Mouse (Mus musculus) G1E (cell line): ENCODE results near the gene Ankmy2. TPM values are rescaled to one million over a fixed set of nuclear protein-coding genes. Genes with fewer than 3 reads are reported as not detected.

ENCODE experiments used
- ATAC-seq: 2 replicates; pipeline ENCODE4 v1.8.0; 2016; ENCODE audit warnings: mild to moderate bottlenecking; ENCODE audit not compliant: insufficient number of reproducible peaks, poor library complexity, low FRiP score, severe bottlenecking; ENCODE audit errors: extremely low read depth
- DNase-seq: peaks from one replicate; pipeline ENCODE4 v3.0.0; 2012; ENCODE audit warnings: low spot score
- H3K27me3 ChIP-seq: 2 replicates; pipeline ENCODE4 v1.6.1; 2012; ENCODE audit warnings: mild to moderate bottlenecking, low read length, inconsistent platforms; ENCODE audit not compliant: insufficient read depth
- H3K36me3 ChIP-seq: replicated peaks from 2 replicates; pipeline ENCODE3; 2012; ENCODE audit warnings: mild to moderate bottlenecking, inconsistent platforms
- H3K4me1 ChIP-seq: 2 replicates; pipeline ENCODE4 v1.6.1; 2012; ENCODE audit warnings: low read depth, low read length, inconsistent platforms, mixed read lengths; ENCODE audit not compliant: insufficient read depth
- H3K4me3 ChIP-seq: 2 replicates; pipeline ENCODE4 v1.5.1; 2012; ENCODE audit warnings: low read depth, mild to moderate bottlenecking, inconsistent platforms, low read length, moderate library complexity, mixed read lengths
- H3K9me3 ChIP-seq: replicated peaks from 2 replicates; pipeline ENCODE4 v1.6.1; 2012; ENCODE audit warnings: inconsistent platforms
- CTCF ChIP-seq: IDR thresholded peaks from 2 replicates; pipeline ENCODE4 v1.5.1; 2012; ENCODE audit warnings: low read depth, low read length, inconsistent platforms, mixed read lengths
- GATA1 ChIP-seq: IDR thresholded peaks from 2 replicates; pipeline ENCODE4 v1.6.1; 2012; ENCODE audit warnings: borderline replicate concordance, low read length, inconsistent platforms, mixed read lengths
- GATA2 ChIP-seq: IDR thresholded peaks from 2 replicates; pipeline ENCODE4 v1.6.1; 2012; ENCODE audit warnings: low read depth, low read length, inconsistent platforms, borderline replicate concordance
- POLR2AphosphoS5 ChIP-seq: IDR thresholded peaks from 2 replicates; pipeline ENCODE4 v1.6.1; 2012; ENCODE audit warnings: low read depth, low read length, inconsistent platforms; ENCODE audit not compliant: insufficient replicate concordance
- TAL1 ChIP-seq: conservative IDR thresholded peaks from 2 replicates; pipeline ENCODE4 v1.6.1; 2012; ENCODE audit warnings: low read depth, low read length, inconsistent platforms, mixed read lengths
- polyA plus RNA-seq: library from polyadenylated mRNA; stranded (reverse); fragments of >175 nt; gene quantifications from 2 replicates; pipeline ENCODE4 v1.2.3, GENCODE M21; 2012
- total RNA-seq, 2 experiments: library from RNA; stranded (forward) in 1 of 2; stranded (reverse) in 1 of 2; fragments of 200-1000 nt in 1 of 2; fragments of >200 nt in 1 of 2; fragmentation: Nextera tagmentation in 1 of 2; gene quantifications; 2 replicates each; pipeline ENCODE4 v1.2.3; 2014 to 2017

Ankmy2 gene
- total and polyA plus RNA-seq, 3 experiments: 2.7 to 49.6 (median 49.1) TPM

- H3K4me1 ChIP-seq: peaks cover 2% of the 10 kb centered on the region; the same call in 1 of the 2 replicates
- DNase-seq: no peak
- no peaks in the 10 kb centered on the region for H3K9me3 ChIP-seq
- H3K36me3 ChIP-seq: no peaks in the 10 kb centered on the region
- H3K4me3 ChIP-seq: no peak overlapping the region
- H3K27me3 ChIP-seq: no peaks in the 10 kb centered on the region; the same call in 1 of the 2 replicates
- TF ChIP-seq CTCF: no peak
- no peak for TF ChIP-seq TAL1
- TF ChIP-seq POLR2AphosphoS5: no peak
- ATAC-seq: no peak
Observed at GRCm38 (mm10) chr12:36216230-36216629, 59.3 kb downstream of the Ankmy2 start.

DNA sequence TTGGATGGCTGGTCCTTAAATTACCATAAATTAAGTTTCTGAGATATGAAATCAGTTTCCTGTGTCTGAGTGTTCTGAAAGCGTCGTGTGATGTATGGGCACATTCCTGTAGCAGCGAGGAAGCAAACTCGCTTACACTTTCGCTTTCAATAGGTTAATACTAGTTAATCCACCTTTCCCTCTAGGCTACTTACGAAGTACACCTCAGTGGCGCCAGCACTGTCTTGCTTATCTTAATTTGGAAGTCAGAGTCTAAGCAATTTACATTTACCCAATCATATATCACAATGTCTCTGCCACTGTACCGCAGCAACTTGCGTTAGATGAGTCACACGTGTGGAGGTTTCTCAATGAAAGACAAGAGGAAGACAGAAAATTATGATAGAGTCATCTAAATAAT, 60.0 kb downstream of the Ankmy2 start:
- no peak for TF ChIP-seq GATA1
- TF ChIP-seq GATA2: no peak
- TF ChIP-seq CTCF: no peak
- TF ChIP-seq POLR2AphosphoS5: no peak
- TF ChIP-seq TAL1: no peak
- Histone ChIP-seq H3K4me3 (no peak overlapping the region), H3K36me3 (no peaks in the 10 kb centered on the region), H3K4me1 (peaks cover 2% of the 10 kb centered on the region; the same call in 1 of the 2 replicates), H3K27me3 (no peaks in the 10 kb centered on the region; the same call in 1 of the 2 replicates), H3K9me3 (no peaks in the 10 kb centered on the region)
- no peak for DNase-seq
- ATAC-seq: no peak

DNA sequence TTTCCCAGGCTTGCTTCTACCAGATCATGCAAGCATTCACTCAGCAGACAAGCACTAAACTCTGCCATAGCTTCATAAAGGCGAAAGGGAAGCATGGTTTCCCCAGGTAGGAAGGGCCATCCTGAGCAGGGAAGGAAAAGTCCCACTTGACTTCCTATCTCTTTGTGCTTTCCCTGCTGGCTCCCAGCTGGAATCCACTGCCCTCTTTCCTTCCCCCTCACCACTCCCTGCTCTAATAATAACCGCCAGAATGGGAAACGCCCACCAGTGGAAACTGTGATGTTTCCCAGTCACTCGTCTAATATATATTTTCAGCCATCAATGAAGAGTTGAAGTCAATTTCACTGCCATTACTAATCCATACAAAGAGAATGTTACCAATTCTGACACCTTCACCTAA, 67.5 kb downstream of the Ankmy2 start:
- H3K9me3 ChIP-seq: no peaks in the 10 kb centered on the region; the same call in 1 of the 2 replicates
- DNase-seq (no peak), ATAC-seq (no peak)
- H3K4me1 ChIP-seq: no peaks in the 10 kb centered on the region
- TF ChIP-seq TAL1: no peak
- TF ChIP-seq GATA2: no peak
- TF ChIP-seq POLR2AphosphoS5: no peak
- TF ChIP-seq GATA1: no peak
- no peak for TF ChIP-seq CTCF
- H3K27me3 ChIP-seq: peaks cover 2% of the 10 kb centered on the region; the same call in 1 of the 2 replicates
- no peaks in the 10 kb centered on the region for H3K36me3 ChIP-seq
- no peak overlapping the region for H3K4me3 ChIP-seq

DNA sequence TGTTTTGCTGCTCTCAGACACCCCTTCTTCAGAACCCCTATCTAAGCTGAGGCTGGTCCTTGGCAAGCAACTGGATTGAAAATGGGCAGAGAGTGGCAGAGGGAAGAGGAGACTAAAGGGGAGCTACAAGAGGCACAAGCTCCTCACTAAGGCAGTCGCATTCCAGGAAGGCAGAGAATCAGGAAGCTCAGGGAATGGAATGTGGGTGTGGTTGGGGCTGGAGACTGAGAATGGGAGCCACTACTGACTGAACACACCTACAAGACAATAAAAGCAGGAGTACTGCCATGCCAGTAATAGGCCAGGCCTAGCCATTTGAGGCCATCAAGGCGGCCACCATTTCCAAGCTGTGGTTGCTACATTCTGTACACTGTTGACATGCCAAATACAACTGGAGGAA, 74.5 kb downstream of the Ankmy2 start:
- DNase-seq (no peak), ATAC-seq (no peak)
- Histone ChIP-seq H3K36me3 (no peaks in the 10 kb centered on the region), H3K4me1 (peaks cover 2% of the 10 kb centered on the region; the same call in 1 of the 2 replicates), H3K9me3 (no peaks in the 10 kb centered on the region; the same call in 1 of the 2 replicates), H3K4me3 (no peak overlapping the region), H3K27me3 (peaks cover 2% of the 10 kb centered on the region)
- TF ChIP-seq TAL1: no peak
- no peak for TF ChIP-seq POLR2AphosphoS5
- TF ChIP-seq GATA1: no peak
- no peak for TF ChIP-seq GATA2
- no peak for TF ChIP-seq CTCF

GRCm38 (mm10) chr12:36241171-36241570, 84.3 kb downstream of the Ankmy2 start:
- TF ChIP-seq GATA1 (no peak), POLR2AphosphoS5 (no peak), GATA2 (no peak), TAL1 (no peak), CTCF (no peak)
- Histone ChIP-seq H3K9me3 (no peaks in the 10 kb centered on the region), H3K36me3 (no peaks in the 10 kb centered on the region), H3K4me1 (no peaks in the 10 kb centered on the region), H3K27me3 (peaks cover 1% of the 10 kb centered on the region; the same call in 1 of the 2 replicates), H3K4me3 (no peak overlapping the region)
- ATAC-seq (no peak; the same call in 1 of the 2 replicates), DNase-seq (no peak)

Other genes starting within 250 kb of the Ankmy2 start
- gene Agr3, start 231.5 kb upstream of the Ankmy2 start, total RNA-seq (2014; fragmentation: Nextera tagmentation): not detected in 2 replicates
- gene Agr3, start 231.5 kb upstream of the Ankmy2 start, total RNA-seq (2017): 0.22 TPM in 1 of 2 replicates, not detected in the other
- not detected in 2 replicates for gene Agr3, start 231.5 kb upstream of the Ankmy2 start, polyA plus RNA-seq
- not detected in 2 replicates for gene Agr2, start 164.2 kb upstream of the Ankmy2 start, total RNA-seq (2014; fragmentation: Nextera tagmentation)
- 0.33 TPM in 1 of 2 replicates, not detected in the other for gene Agr2, start 164.2 kb upstream of the Ankmy2 start, total RNA-seq (2017)
- not detected in 2 replicates for gene Agr2, start 164.2 kb upstream of the Ankmy2 start, polyA plus RNA-seq
- not detected in 2 replicates for gene Tspan13, start 114.6 kb upstream of the Ankmy2 start, total RNA-seq (2014; fragmentation: Nextera tagmentation)
- 0.12 TPM in 1 of 2 replicates, not detected in the other for gene Tspan13, start 114.6 kb upstream of the Ankmy2 start, total RNA-seq (2017)
- 0.08 TPM in 1 of 2 replicates, not detected in the other for gene Tspan13, start 114.6 kb upstream of the Ankmy2 start, polyA plus RNA-seq
- gene Bzw2, start 966 bp downstream of the Ankmy2 start, total RNA-seq (2014; fragmentation: Nextera tagmentation): 134 and 138 TPM in 2 replicates
- gene Bzw2, start 966 bp downstream of the Ankmy2 start, total RNA-seq (2017): 129 and 140 TPM in 2 replicates
- 17.6 and 23.8 TPM in 2 replicates for gene Bzw2, start 966 bp downstream of the Ankmy2 start, polyA plus RNA-seq
- not detected in 2 replicates for gene Lrrc72, start 96.3 kb downstream of the Ankmy2 start, total RNA-seq (2014; fragmentation: Nextera tagmentation)
- 0.35 TPM in 1 of 2 replicates, not detected in the other for gene Lrrc72, start 96.3 kb downstream of the Ankmy2 start, total RNA-seq (2017)
- gene Lrrc72, start 96.3 kb downstream of the Ankmy2 start, polyA plus RNA-seq: not detected in 2 replicates
- gene Sostdc1, start 157.0 kb downstream of the Ankmy2 start, total RNA-seq (2014; fragmentation: Nextera tagmentation): not detected in 2 replicates
- not detected in 2 replicates for gene Sostdc1, start 157.0 kb downstream of the Ankmy2 start, total RNA-seq (2017)
- gene Sostdc1, start 157.0 kb downstream of the Ankmy2 start, polyA plus RNA-seq: not detected in 2 replicates
- gene Ispd, start 224.3 kb downstream of the Ankmy2 start, total RNA-seq (2014; fragmentation: Nextera tagmentation): 4.7 and 7.2 TPM in 2 replicates
- 6.2 and 10.2 TPM in 2 replicates for gene Ispd, start 224.3 kb downstream of the Ankmy2 start, total RNA-seq (2017)
- gene Ispd, start 224.3 kb downstream of the Ankmy2 start, polyA plus RNA-seq: 1.5 and 1.9 TPM in 2 replicates
- gene D630036H23Rik, start 225.1 kb downstream of the Ankmy2 start, total RNA-seq (2014; fragmentation: Nextera tagmentation): 1.4 and 2.2 TPM in 2 replicates
- 1.2 and 2.1 TPM in 2 replicates for gene D630036H23Rik, start 225.1 kb downstream of the Ankmy2 start, total RNA-seq (2017)
- gene D630036H23Rik, start 225.1 kb downstream of the Ankmy2 start, polyA plus RNA-seq: 1.6 and 1.7 TPM in 2 replicates